Mouse (Mus musculus): ENCODE measurements around the gene Aldh9a1. TPM values are rescaled to one million over a fixed set of nuclear protein-coding genes. Genes with fewer than 3 reads are reported as not detected.

Gene Aldh9a1
- polyA plus RNA-seq, 2 experiments = 32.7 to 46.7 TPM

- ATAC-seq (ENCODE audit: low FRiP score, low read depth) (no peak), DNase-seq (ENCODE audit: low spot score) (no peak)
- no peaks in the 10 kb centered on the region for H3K4me1 ChIP-seq (ENCODE audit: control insufficient read depth, insufficient read depth, low read length)
- no peaks in the 10 kb centered on the region for H3K9me3 ChIP-seq (ENCODE audit: control insufficient read depth, low read length)
- no peak for TF ChIP-seq POLR2A (IDR thresholded peaks at IDR 0.05; ENCODE audit: borderline replicate concordance, extremely low read depth, insufficient read depth, insufficient read length)
- WGBS = 69% methylated on average over 4 of the region's 4 CpGs
- H3K27me3 ChIP-seq (ENCODE audit: control insufficient read depth, insufficient read depth, low read length) = no peaks in the 10 kb centered on the region
- H3K4me2 ChIP-seq (replicated peaks; ENCODE audit: low read depth, low read length, severe bottlenecking) = no peak overlapping the region
- peaks cover 46% of the 10 kb centered on the region for H3K36me3 ChIP-seq (ENCODE audit: control insufficient read depth, insufficient read depth, low read length)
- no peak overlapping the region for H3K9ac ChIP-seq (ENCODE audit: low read depth, low read length, severe bottlenecking)
- no peak overlapping the region for H3K27ac ChIP-seq (replicated peaks; ENCODE audit: low read depth, low read length)
- H3K4me3 ChIP-seq (replicated peaks; ENCODE audit: low read length) = no peak overlapping the region
These were observed 13.0 kb downstream of the Aldh9a1 start for GRCm38 (mm10) chr1:167362819-167363218.

- ATAC-seq (ENCODE audit: low FRiP score, low read depth) (no peak), DNase-seq (ENCODE audit: low spot score) (no peak)
- Histone ChIP-seq H3K9ac (ENCODE audit: low read depth, low read length, severe bottlenecking) (no peak overlapping the region), H3K27me3 (ENCODE audit: control insufficient read depth, insufficient read depth, low read length) (no peaks in the 10 kb centered on the region), H3K36me3 (ENCODE audit: control insufficient read depth, insufficient read depth, low read length) (peaks cover 49% of the 10 kb centered on the region), H3K27ac (replicated peaks; ENCODE audit: low read depth, low read length) (no peak overlapping the region), H3K4me1 (ENCODE audit: control insufficient read depth, insufficient read depth, low read length) (no peaks in the 10 kb centered on the region), H3K4me2 (replicated peaks; ENCODE audit: low read depth, low read length, severe bottlenecking) (no peak overlapping the region), H3K4me3 (replicated peaks; ENCODE audit: low read length) (no peak overlapping the region), H3K9me3 (ENCODE audit: control insufficient read depth, low read length) (no peaks in the 10 kb centered on the region)
- no peak for TF ChIP-seq POLR2A (IDR thresholded peaks at IDR 0.05; ENCODE audit: borderline replicate concordance, extremely low read depth, insufficient read depth, insufficient read length)
- WGBS = 58% methylated on average over 5 of the region's 5 CpGs
These were observed 13.5 kb downstream of the Aldh9a1 start for GRCm38 (mm10) chr1:167363322-167363721.

- Histone ChIP-seq H3K9ac (ENCODE audit: low read depth, low read length, severe bottlenecking) (no peak overlapping the region), H3K4me1 (ENCODE audit: control insufficient read depth, insufficient read depth, low read length) (no peaks in the 10 kb centered on the region), H3K9me3 (ENCODE audit: control insufficient read depth, low read length) (no peaks in the 10 kb centered on the region), H3K27ac (replicated peaks; ENCODE audit: low read depth, low read length) (no peak overlapping the region), H3K36me3 (ENCODE audit: control insufficient read depth, insufficient read depth, low read length) (peaks cover 49% of the 10 kb centered on the region), H3K27me3 (ENCODE audit: control insufficient read depth, insufficient read depth, low read length) (no peaks in the 10 kb centered on the region), H3K4me3 (replicated peaks; ENCODE audit: low read length) (no peak overlapping the region), H3K4me2 (replicated peaks; ENCODE audit: low read depth, low read length, severe bottlenecking) (no peak overlapping the region)
- ATAC-seq (ENCODE audit: low FRiP score, low read depth) (no peak), DNase-seq (ENCODE audit: low spot score) (no peak)
- no peak for TF ChIP-seq POLR2A (IDR thresholded peaks at IDR 0.05; ENCODE audit: borderline replicate concordance, extremely low read depth, insufficient read depth, insufficient read length)
- WGBS = 91% methylated on average over 7 of the region's 7 CpGs
These were observed 16.0 kb downstream of the Aldh9a1 start for GRCm38 (mm10) chr1:167365808-167366207.

- no peak for DNase-seq (ENCODE audit: low spot score)
- Histone ChIP-seq H3K4me3 (replicated peaks; ENCODE audit: low read length) (no peak overlapping the region), H3K36me3 (ENCODE audit: control insufficient read depth, insufficient read depth, low read length) (peaks cover 43% of the 10 kb centered on the region), H3K4me1 (ENCODE audit: control insufficient read depth, insufficient read depth, low read length) (no peaks in the 10 kb centered on the region), H3K9me3 (ENCODE audit: control insufficient read depth, low read length) (no peaks in the 10 kb centered on the region), H3K27me3 (ENCODE audit: control insufficient read depth, insufficient read depth, low read length) (no peaks in the 10 kb centered on the region), H3K27ac (replicated peaks; ENCODE audit: low read depth, low read length) (no peak overlapping the region), H3K4me2 (replicated peaks; ENCODE audit: low read depth, low read length, severe bottlenecking) (no peak overlapping the region), H3K9ac (ENCODE audit: low read depth, low read length, severe bottlenecking) (no peak overlapping the region)
- no peak for TF ChIP-seq POLR2A (IDR thresholded peaks at IDR 0.05; ENCODE audit: borderline replicate concordance, extremely low read depth, insufficient read depth, insufficient read length)
- 87% methylated on average over 6 of the region's 6 CpGs for WGBS
- ATAC-seq (ENCODE audit: low FRiP score, low read depth) = no peak
These were observed 16.8 kb downstream of the Aldh9a1 start for GRCm38 (mm10) chr1:167366621-167367020.

- TF ChIP-seq POLR2A (IDR thresholded peaks at IDR 0.05; ENCODE audit: borderline replicate concordance, extremely low read depth, insufficient read depth, insufficient read length) = no peak
- DNase-seq (ENCODE audit: low spot score) (no peak), ATAC-seq (ENCODE audit: low FRiP score, low read depth) (no peak)
- no peaks in the 10 kb centered on the region for H3K9me3 ChIP-seq (ENCODE audit: control insufficient read depth, low read length)
- H3K36me3 ChIP-seq (ENCODE audit: control insufficient read depth, insufficient read depth, low read length) = peaks cover 43% of the 10 kb centered on the region
- H3K27me3 ChIP-seq (ENCODE audit: control insufficient read depth, insufficient read depth, low read length) = no peaks in the 10 kb centered on the region
- H3K4me2 ChIP-seq (replicated peaks; ENCODE audit: low read depth, low read length, severe bottlenecking) = no peak overlapping the region
- WGBS = 91% methylated on average over 4 of the region's 4 CpGs
- no peaks in the 10 kb centered on the region for H3K4me1 ChIP-seq (ENCODE audit: control insufficient read depth, insufficient read depth, low read length)
- H3K27ac ChIP-seq (replicated peaks; ENCODE audit: low read depth, low read length) = no peak overlapping the region
- H3K9ac ChIP-seq (ENCODE audit: low read depth, low read length, severe bottlenecking) = no peak overlapping the region
- H3K4me3 ChIP-seq (replicated peaks; ENCODE audit: low read length) = no peak overlapping the region
These were observed 18.2 kb downstream of the Aldh9a1 start for GRCm38 (mm10) chr1:167368018-167368417.

GRCm38 (mm10) chr1:167368513-167368912, 18.7 kb downstream of the Aldh9a1 start:
- TF ChIP-seq POLR2A (IDR thresholded peaks at IDR 0.05; ENCODE audit: borderline replicate concordance, extremely low read depth, insufficient read depth, insufficient read length) = no peak
- Histone ChIP-seq H3K27ac (replicated peaks; ENCODE audit: low read depth, low read length) (no peak overlapping the region), H3K36me3 (ENCODE audit: control insufficient read depth, insufficient read depth, low read length) (peaks cover 43% of the 10 kb centered on the region), H3K4me2 (replicated peaks; ENCODE audit: low read depth, low read length, severe bottlenecking) (no peak overlapping the region), H3K4me1 (ENCODE audit: control insufficient read depth, insufficient read depth, low read length) (no peaks in the 10 kb centered on the region), H3K4me3 (replicated peaks; ENCODE audit: low read length) (no peak overlapping the region), H3K9me3 (ENCODE audit: control insufficient read depth, low read length) (no peaks in the 10 kb centered on the region), H3K9ac (ENCODE audit: low read depth, low read length, severe bottlenecking) (no peak overlapping the region), H3K27me3 (ENCODE audit: control insufficient read depth, insufficient read depth, low read length) (no peaks in the 10 kb centered on the region)
- ATAC-seq (ENCODE audit: low FRiP score, low read depth) (no peak), DNase-seq (ENCODE audit: low spot score) (no peak)
- 80% methylated on average over 7 of the region's 7 CpGs for WGBS

All from limb, embryonic 14.5 days (tissue).